29 mouse cellular contexts compared by ENCODE assay signal in genomic region chr19:47497313-47497712, GRCm38 (mm10). TPM values are rescaled to one million over a fixed set of nuclear protein-coding genes. Genes with fewer than 3 reads are reported as not detected.
A peak's percentile ranks its signal among the peaks of the same experiment; 100 is the strongest.
DNase-seq lines count a peak whose midpoint lies in the region; ATAC-seq and TF ChIP-seq lines count a peak whose summit lies in the region.
"Had no signal": no experiment of that assay in that cellular context is flagged by ENCODE, and none has a peak within 500 bp of the region (broad histone marks: within the 10 kb centered on the region; RNA-seq: fewer than 3 reads in every experiment).

No protein-coding gene starts in this region.

- TF ChIP-seq CTCF in midbrain, postnatal 0 days (IDR thresholded peaks at IDR 0.05): no peak

- peaks cover 8% of the 10 kb centered on the region; the same call in 1 of the 2 replicates for H3K36me3 ChIP-seq in forebrain, embryonic 13.5 days (ENCODE audit: poor library complexity, severe bottlenecking)
- no peaks in the 10 kb centered on the region for H3K36me3 ChIP-seq in forebrain, embryonic 15.5 days
- H3K36me3 ChIP-seq in midbrain, postnatal 0 days (ENCODE audit: insufficient read depth, low read length): no peaks in the 10 kb centered on the region
- H3K36me3 ChIP-seq in midbrain, embryonic 14.5 days (ENCODE audit: control insufficient read depth, insufficient read depth, low read length): no peaks in the 10 kb centered on the region
- H3K36me3 ChIP-seq in limb, embryonic 11.5 days (ENCODE audit: control insufficient read depth, insufficient read depth, low read length): no peaks in the 10 kb centered on the region; the same call in 1 of the 2 replicates
- H3K36me3 ChIP-seq: forebrain, embryonic 12.5 days; liver, embryonic 12.5 days; midbrain, embryonic 15.5 days; stomach, embryonic 15.5 days had no signal

- 68% methylated on average over 9 of the region's 9 CpGs for WGBS in forebrain, embryonic 13.5 days
- WGBS in forebrain, embryonic 15.5 days: 49% methylated on average over 9 of the region's 9 CpGs
- 70% methylated on average over 9 of the region's 9 CpGs for WGBS in midbrain, postnatal 0 days
- WGBS in midbrain, embryonic 14.5 days: 76% methylated on average over 9 of the region's 9 CpGs
- WGBS in limb, embryonic 11.5 days: 78% methylated on average over 9 of the region's 9 CpGs

- peak; percentile 47 for DNase-seq in midbrain, postnatal 0 days (ENCODE audit: low spot score)
- DNase-seq in midbrain, embryonic 14.5 days: no peak
- DNase-seq in limb, embryonic 11.5 days (ENCODE audit: low spot score): no peak
- DNase-seq in adrenal gland, postnatal 10 days: no peak
- no peak for DNase-seq in MN1 (ENCODE audit: low spot score)
- DNase-seq: adrenal gland, adult 8-10 months; cerebellum, adult 11 months; cerebellum, adult 9-10 months; gastrocnemius, adult 2 months; gastrocnemius, postnatal 36 days; heart, adult 18-20 months; heart, postnatal 36 days; kidney, adult 18-20 months; kidney, postnatal 36 days; lung, adult 18-20 months; lung, postnatal 14 days; right cerebral cortex, postnatal 25 days had no signal

- no peak overlapping the region for H3K4me2 ChIP-seq in forebrain, embryonic 13.5 days
- H3K4me2 ChIP-seq in forebrain, embryonic 15.5 days (replicated peaks): no peak overlapping the region
- H3K4me2 ChIP-seq in midbrain, postnatal 0 days (ENCODE audit: low read depth, low read length, poor library complexity, severe bottlenecking): no peak overlapping the region
- no peak overlapping the region for H3K4me2 ChIP-seq in midbrain, embryonic 14.5 days (ENCODE audit: low read length)
- no peak overlapping the region for H3K4me2 ChIP-seq in limb, embryonic 11.5 days (ENCODE audit: low read depth, severe bottlenecking)
- H3K4me2 ChIP-seq: forebrain, embryonic 12.5 days; heart, embryonic 11.5 days; hindbrain, embryonic 14.5 days; liver, embryonic 12.5 days; midbrain, embryonic 15.5 days; stomach, embryonic 15.5 days had no signal

- H3K4me1 ChIP-seq in forebrain, embryonic 13.5 days: peaks cover 28% of the 10 kb centered on the region
- H3K4me1 ChIP-seq in forebrain, embryonic 15.5 days: peaks cover 20% of the 10 kb centered on the region
- peaks cover 7% of the 10 kb centered on the region; the same call in 1 of the 2 replicates for H3K4me1 ChIP-seq in midbrain, postnatal 0 days (ENCODE audit: insufficient read depth, low read length)
- H3K4me1 ChIP-seq in midbrain, embryonic 14.5 days (ENCODE audit: control insufficient read depth, insufficient read depth, low read length): peaks cover 16% of the 10 kb centered on the region
- peaks cover 24% of the 10 kb centered on the region for H3K4me1 ChIP-seq in limb, embryonic 11.5 days (ENCODE audit: control insufficient read depth, insufficient read depth, low read length)
- H3K4me1 ChIP-seq: stomach, embryonic 15.5 days had no signal

- ATAC-seq in forebrain, embryonic 13.5 days: no peak
- ATAC-seq in forebrain, embryonic 15.5 days (replicated peaks): no peak
- no peak for ATAC-seq in midbrain, postnatal 0 days (ENCODE audit: low FRiP score)
- ATAC-seq in midbrain, embryonic 14.5 days (ENCODE audit: low FRiP score, low TSS enrichment): no peak
- ATAC-seq in limb, embryonic 11.5 days (ENCODE audit: insufficient number of reproducible peaks, low FRiP score, low TSS enrichment, low read depth): no peak
- ATAC-seq: CD4-positive, CD25-positive, alpha-beta regulatory T cell, adult 4 months; inflammation-experienced regulatory T-cells, adult 6 months; liver, embryonic 12.5 days; midbrain, embryonic 15.5 days had no signal

- H3K9me3 ChIP-seq in forebrain, embryonic 13.5 days (replicated peaks): no peaks in the 10 kb centered on the region
- H3K9me3 ChIP-seq in forebrain, embryonic 15.5 days: no peaks in the 10 kb centered on the region
- H3K9me3 ChIP-seq in midbrain, postnatal 0 days (ENCODE audit: low read length): no peaks in the 10 kb centered on the region
- H3K9me3 ChIP-seq in midbrain, embryonic 14.5 days (ENCODE audit: control insufficient read depth, low read length): no peaks in the 10 kb centered on the region
- H3K9me3 ChIP-seq in limb, embryonic 11.5 days (ENCODE audit: control insufficient read depth, low read length): no peaks in the 10 kb centered on the region
- H3K9me3 ChIP-seq: forebrain, embryonic 12.5 days; liver, embryonic 12.5 days; midbrain, embryonic 15.5 days; stomach, embryonic 15.5 days had no signal

- peak overlapping the region; percentile 14; the same call in 1 of the 2 replicates for H3K27ac ChIP-seq in forebrain, embryonic 13.5 days
- H3K27ac ChIP-seq in forebrain, embryonic 15.5 days (replicated peaks): no peak overlapping the region
- H3K27ac ChIP-seq in midbrain, postnatal 0 days (ENCODE audit: low read depth, low read length): no peak overlapping the region
- no peak overlapping the region for H3K27ac ChIP-seq in midbrain, embryonic 14.5 days (replicated peaks; ENCODE audit: low read depth, low read length)
- 0 out of 2 replicates have a peak overlapping the region, but pooled peaks have one; percentile 10 for H3K27ac ChIP-seq in limb, embryonic 11.5 days (replicated peaks; ENCODE audit: low read depth, low read length)
- H3K27ac ChIP-seq: forebrain, embryonic 12.5 days; gastrocnemius, adult 2 months; hindbrain, embryonic 14.5 days; layer of hippocampus, adult 2 months; liver, embryonic 12.5 days; midbrain, embryonic 15.5 days; stomach, embryonic 15.5 days had no signal

- no peak overlapping the region for H3K9ac ChIP-seq in forebrain, embryonic 13.5 days
- H3K9ac ChIP-seq in forebrain, embryonic 15.5 days (replicated peaks): no peak overlapping the region
- H3K9ac ChIP-seq in midbrain, postnatal 0 days (replicated peaks; ENCODE audit: low read length, poor library complexity, severe bottlenecking): no peak overlapping the region
- no peak overlapping the region for H3K9ac ChIP-seq in midbrain, embryonic 14.5 days (replicated peaks; ENCODE audit: low read length)
- H3K9ac ChIP-seq in limb, embryonic 11.5 days (ENCODE audit: low read length): no peak overlapping the region
- H3K9ac ChIP-seq: forebrain, embryonic 12.5 days; hindbrain, embryonic 14.5 days; liver, embryonic 12.5 days; midbrain, embryonic 15.5 days; stomach, embryonic 15.5 days had no signal

- no peaks in the 10 kb centered on the region for H3K27me3 ChIP-seq in forebrain, embryonic 13.5 days
- no peaks in the 10 kb centered on the region for H3K27me3 ChIP-seq in forebrain, embryonic 15.5 days
- no peaks in the 10 kb centered on the region for H3K27me3 ChIP-seq in midbrain, postnatal 0 days (ENCODE audit: insufficient read depth, low read length)
- H3K27me3 ChIP-seq in midbrain, embryonic 14.5 days (ENCODE audit: control insufficient read depth, insufficient read depth, low read length): no peaks in the 10 kb centered on the region
- H3K27me3 ChIP-seq in limb, embryonic 11.5 days (ENCODE audit: control insufficient read depth, insufficient read depth, low read length): no peaks in the 10 kb centered on the region
- H3K27me3 ChIP-seq: forebrain, embryonic 12.5 days; midbrain, embryonic 15.5 days; stomach, embryonic 15.5 days had no signal

- no peak overlapping the region for H3K4me3 ChIP-seq in forebrain, embryonic 13.5 days
- no peak overlapping the region for H3K4me3 ChIP-seq in forebrain, embryonic 15.5 days
- H3K4me3 ChIP-seq in midbrain, postnatal 0 days (ENCODE audit: low read depth, low read length): no peak overlapping the region
- H3K4me3 ChIP-seq in midbrain, embryonic 14.5 days (replicated peaks; ENCODE audit: low read depth, low read length): no peak overlapping the region
- no peak overlapping the region for H3K4me3 ChIP-seq in limb, embryonic 11.5 days (ENCODE audit: low read depth, low read length)
- H3K4me3 ChIP-seq: erythroblast, embryonic 14.5 days; forebrain, embryonic 12.5 days; gastrocnemius, adult 2 months; layer of hippocampus, adult 2 months; liver, embryonic 12.5 days; midbrain, embryonic 15.5 days; stomach, embryonic 15.5 days had no signal

RNA-seq across cellular contexts. Expression of gene Sh3pxd2a, which starts 33.1 kb away (rescaled TPM):
- 3.0 and 3.6 TPM in 2 replicates for polyA plus RNA-seq in forebrain, embryonic 13.5 days (2015; fragmentation: Nextera tagmentation; extraction: Ambion mirVana)
- 2.0 and 2.2 TPM in 2 replicates for polyA plus RNA-seq in forebrain, embryonic 15.5 days (2015; fragmentation: Nextera tagmentation; extraction: Ambion mirVana)
- total RNA-seq in midbrain, postnatal 0 days (2014; rRNA removed): 21.0 and 27.4 TPM in 2 replicates
- polyA plus RNA-seq in midbrain, postnatal 0 days (2015; fragmentation: Nextera tagmentation; extraction: Ambion mirVana): 1.2 and 1.5 TPM in 2 replicates
- polyA plus RNA-seq in midbrain, embryonic 14.5 days (2014; fragmentation: Nextera tagmentation; extraction: Ambion mirVana): 2.0 and 2.4 TPM in 2 replicates
- polyA plus RNA-seq in limb, embryonic 11.5 days (2014; fragmentation: Nextera tagmentation; extraction: Ambion mirVana): 8.9 and 10.4 TPM in 2 replicates
- total RNA-seq in adrenal gland, postnatal 10 days (2021): 100 to 1,000 TPM; 138 to 164 TPM

RNA-seq across cellular contexts. Expression of gene Stn1, which starts 40.0 kb away (rescaled TPM):
- polyA plus RNA-seq in forebrain, embryonic 13.5 days (2015; fragmentation: Nextera tagmentation; extraction: Ambion mirVana): 39.0 and 42.2 TPM in 2 replicates
- 33.6 and 36.2 TPM in 2 replicates for polyA plus RNA-seq in forebrain, embryonic 15.5 days (2015; fragmentation: Nextera tagmentation; extraction: Ambion mirVana)
- total RNA-seq in midbrain, postnatal 0 days (2014; rRNA removed): 16.3 and 28.1 TPM in 2 replicates
- polyA plus RNA-seq in midbrain, postnatal 0 days (2015; fragmentation: Nextera tagmentation; extraction: Ambion mirVana): 19.5 and 22.2 TPM in 2 replicates
- 25.0 and 30.4 TPM in 2 replicates for polyA plus RNA-seq in midbrain, embryonic 14.5 days (2014; fragmentation: Nextera tagmentation; extraction: Ambion mirVana)
- 60.5 and 60.6 TPM in 2 replicates for polyA plus RNA-seq in limb, embryonic 11.5 days (2014; fragmentation: Nextera tagmentation; extraction: Ambion mirVana)
- 10 to 100 TPM; 13.1 to 18.7 TPM for total RNA-seq in adrenal gland, postnatal 10 days (2021)

Comparison
In these comparisons a context has a peak if more than half of its experiments do, and no peak if none do; other contexts are left out.
1. H3K27ac ChIP-seq: peak in forebrain, embryonic 13.5 days (single experiment) and limb, embryonic 11.5 days (single experiment); none in forebrain, embryonic 15.5 days (single experiment), midbrain, postnatal 0 days (single experiment) and midbrain, embryonic 14.5 days (single experiment).